Mouse (Mus musculus) cerebellum, postnatal 10 days (tissue): Measurements from ENCODE around the gene Pkn1.
A peak's percentile ranks its signal among the peaks of the same experiment; 100 is the strongest.

Source experiments
- DNase-seq, 2 experiments: peaks; one replicate each; pipeline ENCODE4 v3.0.0; 2021; ENCODE audit warnings: mixed read lengths in 2 of 2

The Pkn1 gene

GRCm38 (mm10) chr8:83723447-83724083 is 24.6 kb upstream of the Pkn1 start:
- no peak for DNase-seq

- no peak for DNase-seq
Observed at GRCm38 (mm10) chr8:83722631-83723030, 23.7 kb upstream of the Pkn1 start.

GRCm38 (mm10) chr8:83721405-83722025 is 22.5 kb upstream of the Pkn1 start:
- no peak for DNase-seq

- no peak for DNase-seq
Observed at GRCm38 (mm10) chr8:83719693-83720092, 20.7 kb upstream of the Pkn1 start.

GRCm38 (mm10) chr8:83719048-83719447 is 20.1 kb upstream of the Pkn1 start:
- no peak for DNase-seq

- DNase-seq: no peak
Observed at GRCm38 (mm10) chr8:83716563-83716962, 17.6 kb upstream of the Pkn1 start.

- DNase-seq: peak in 1 of 2 experiments; percentile 29
Observed at GRCm38 (mm10) chr8:83715771-83716170, 16.8 kb upstream of the Pkn1 start.

- peak; percentile 95 for DNase-seq
Observed at GRCm38 (mm10) chr8:83715031-83715690, 16.2 kb upstream of the Pkn1 start, which contains the start of gene Ddx39. Gene Ddx39 (plus strand): TSS chr8:83715177.

- no peak for DNase-seq
Observed at GRCm38 (mm10) chr8:83714676-83715030, 15.7 kb upstream of the Pkn1 start.

GRCm38 (mm10) chr8:83707554-83707953 is 8.6 kb upstream of the Pkn1 start:
- DNase-seq: no peak

- DNase-seq: no peak
Observed at GRCm38 (mm10) chr8:83706411-83706810, 7.4 kb upstream of the Pkn1 start.

GRCm38 (mm10) chr8:83703426-83703825 is 4.4 kb upstream of the Pkn1 start:
- DNase-seq: no peak

- DNase-seq: peak; percentile 24 to 34
Observed at GRCm38 (mm10) chr8:83700423-83701085, 1.6 kb upstream of the Pkn1 start.

- DNase-seq: no peak
Observed at GRCm38 (mm10) chr8:83699566-83699965, 587 bp upstream of the Pkn1 start.

GRCm38 (mm10) chr8:83698291-83698660 is 703 bp downstream of the Pkn1 start:
- DNase-seq: peak; percentile 63 to 68

GRCm38 (mm10) chr8:83697374-83698220 is 1.4 kb downstream of the Pkn1 start:
- peak in 1 of 2 experiments; percentile 13 for DNase-seq

GRCm38 (mm10) chr8:83695351-83696106 is 3.5 kb downstream of the Pkn1 start:
- no peak for DNase-seq

GRCm38 (mm10) chr8:83694369-83695160 is 4.4 kb downstream of the Pkn1 start:
- no peak for DNase-seq

GRCm38 (mm10) chr8:83693609-83694236 is 5.3 kb downstream of the Pkn1 start:
- DNase-seq: no peak

- DNase-seq: no peak
Observed at GRCm38 (mm10) chr8:83689264-83689663, 9.7 kb downstream of the Pkn1 start.

GRCm38 (mm10) chr8:83684517-83684916 is 14.5 kb downstream of the Pkn1 start:
- no peak for DNase-seq
